13 mouse cellular contexts compared by ENCODE assay signal in genomic region chr5:99511081-99511480, GRCm38 (mm10).
"Had no signal": no experiment of that assay in that cellular context is flagged by ENCODE, and none has a peak within 500 bp of the region (broad histone marks: within the 10 kb centered on the region; RNA-seq: fewer than 3 reads in every experiment).

No protein-coding gene starts in this region.

- H3K9me3 ChIP-seq: limb, embryonic 13.5 days; liver, embryonic 12.5 days; midbrain, embryonic 12.5 days; neural tube, embryonic 15.5 days had no signal

- H3K4me2 ChIP-seq: limb, embryonic 13.5 days; liver, embryonic 12.5 days; lung, embryonic 14.5 days; midbrain, embryonic 12.5 days; neural tube, embryonic 15.5 days had no signal

- DNase-seq: kidney, postnatal 14 days; left cerebral cortex, postnatal 4 days; lung, embryonic 14.5 days; lung, postnatal 10 days; lung, postnatal 4 days; spleen, adult 18-20 months; thymus, postnatal 36 days had no signal

- H3K9ac ChIP-seq: limb, embryonic 13.5 days; liver, embryonic 12.5 days; lung, embryonic 14.5 days; midbrain, embryonic 12.5 days; neural tube, embryonic 15.5 days had no signal

- H3K4me1 ChIP-seq: neural tube, embryonic 15.5 days had no signal

- H3K27ac ChIP-seq: limb, embryonic 13.5 days; liver, embryonic 12.5 days; midbrain, embryonic 12.5 days; neural tube, embryonic 15.5 days had no signal

- ATAC-seq: intestine, embryonic 16.5 days; liver, embryonic 12.5 days had no signal

- H3K27me3 ChIP-seq: limb, embryonic 13.5 days; liver, embryonic 12.5 days; neural tube, embryonic 15.5 days had no signal

- H3K36me3 ChIP-seq: limb, embryonic 13.5 days; liver, embryonic 12.5 days; midbrain, embryonic 12.5 days; neural tube, embryonic 15.5 days had no signal

- H3K4me3 ChIP-seq: limb, embryonic 13.5 days; liver, embryonic 12.5 days; midbrain, embryonic 12.5 days; myocyte; neural tube, embryonic 15.5 days had no signal
